Mouse (Mus musculus) kidney, adult 2 months (tissue): Measurements from ENCODE around the gene Adamts14. TPM values are rescaled to one million over a fixed set of nuclear protein-coding genes. Genes with fewer than 3 reads are reported as not detected.

ENCODE experiments used
- DNase-seq: peaks from one replicate; pipeline ENCODE4 v3.0.0; 2021
- H3K27ac ChIP-seq: fragments of 200-500 bp; 2 replicates; pipeline ENCODE4 v1.5.1; 2012; ENCODE audit warnings: low read depth, low read length, control low read depth, inconsistent platforms; ENCODE audit not compliant: insufficient read depth
- H3K27me3 ChIP-seq: fragments of 200-500 bp; replicated peaks from 2 replicates; pipeline ENCODE4 v1.6.1; 2012; ENCODE audit warnings: mild to moderate bottlenecking, moderate library complexity, low read length, inconsistent platforms; ENCODE audit not compliant: control insufficient read depth, insufficient read depth
- H3K36me3 ChIP-seq: fragments of 200-500 bp; 2 replicates; pipeline ENCODE4 v1.6.1; 2012; ENCODE audit warnings: mild to moderate bottlenecking, moderate library complexity, low read length, inconsistent platforms; ENCODE audit not compliant: control insufficient read depth, insufficient read depth
- H3K4me1 ChIP-seq: fragments of 200-500 bp; 2 replicates; pipeline ENCODE4 v1.6.1; 2011; ENCODE audit warnings: low read length; ENCODE audit not compliant: control insufficient read depth, insufficient read depth
- H3K4me3 ChIP-seq: fragments of 200-500 bp; 2 replicates; pipeline ENCODE4 v1.5.1; 2011; ENCODE audit warnings: mild to moderate bottlenecking, low read depth, low read length, control low read depth; ENCODE audit not compliant: insufficient read depth
- CTCF ChIP-seq: fragments of 200-500 bp; conservative IDR thresholded peaks from 2 replicates; pipeline ENCODE4 v1.5.1; 2011; ENCODE audit warnings: low read depth, mild to moderate bottlenecking, control low read depth, low read length, moderate library complexity, mixed read lengths; ENCODE audit not compliant: insufficient read depth, insufficient read length
- POLR2A ChIP-seq: fragments of 200-500 bp; IDR thresholded peaks from one replicate; pipeline ENCODE4 v1.6.1; 2011; ENCODE audit warnings: low read depth, low read length, control low read depth
- WGBS: fragments of 180-500 bp; shearing (Covaris S2); methylation state at CpG from one replicate; pipeline ENCODE4 v1.1.7; 2018; 5-methylcytosine and 5-hydroxymethylcytosine counted together
- polyA plus RNA-seq: library from polyadenylated mRNA; depleted of rRNA; stranded (reverse); fragments of >200 nt; gene quantifications from 2 replicates; pipeline ENCODE4 v1.2.3, GENCODE M21; 2012

The Adamts14 gene
- polyA plus RNA-seq, 1 experiment = 1.3 TPM

- TF ChIP-seq POLR2A (no peak), CTCF (no peak)
- Histone ChIP-seq H3K27ac (no peak overlapping the region), H3K27me3 (no peaks in the 10 kb centered on the region), H3K36me3 (no peaks in the 10 kb centered on the region), H3K4me3 (no peak overlapping the region), H3K4me1 (no peaks in the 10 kb centered on the region)
- DNase-seq = no peak
- 71% methylated on average over 2 of the region's 2 CpGs for WGBS
These were observed 16.8 kb upstream of the Adamts14 start for GRCm38 (mm10) chr10:61290016-61290415.

DNA sequence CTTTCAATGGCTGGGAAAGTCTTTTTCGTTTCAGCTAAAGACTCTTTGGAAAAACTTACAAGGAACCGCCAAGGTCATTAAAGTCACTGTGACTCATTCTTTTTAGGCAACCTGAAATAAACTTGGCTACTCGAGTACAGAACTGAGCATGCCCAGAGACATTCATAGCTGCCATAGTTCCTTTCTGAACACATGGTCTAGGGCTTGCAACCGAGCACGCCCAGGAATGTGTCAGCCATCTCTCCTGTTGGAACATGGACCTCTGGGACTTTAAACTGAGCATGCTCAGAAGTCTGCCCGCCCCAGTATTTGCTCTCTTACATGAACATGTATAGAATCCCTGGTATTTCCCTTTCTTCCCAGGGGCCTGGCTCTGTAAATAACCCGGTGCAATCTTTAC is 13.0 kb upstream of the Adamts14 start:
- no peak overlapping the region for H3K27ac ChIP-seq
- TF ChIP-seq CTCF (no peak), POLR2A (no peak)
- 44% methylated on average over 7 of the region's 7 CpGs for WGBS
- H3K36me3 ChIP-seq = no peaks in the 10 kb centered on the region
- no peaks in the 10 kb centered on the region for H3K4me1 ChIP-seq
- no peak for DNase-seq
- H3K4me3 ChIP-seq = no peak overlapping the region
- no peaks in the 10 kb centered on the region for H3K27me3 ChIP-seq

- no peaks in the 10 kb centered on the region for H3K4me1 ChIP-seq
- WGBS = 39% methylated on average over 11 of the region's 11 CpGs
- no peaks in the 10 kb centered on the region for H3K27me3 ChIP-seq
- 0 out of 2 replicates have a peak overlapping the region, but pooled peaks have one; percentile 10 for H3K27ac ChIP-seq
- DNase-seq = peak; percentile 67
- TF ChIP-seq POLR2A = no peak
- TF ChIP-seq CTCF = no peak
- H3K4me3 ChIP-seq = no peak overlapping the region
- H3K36me3 ChIP-seq = no peaks in the 10 kb centered on the region
These were observed 12.0 kb upstream of the Adamts14 start for GRCm38 (mm10) chr10:61285271-61285670.

DNA sequence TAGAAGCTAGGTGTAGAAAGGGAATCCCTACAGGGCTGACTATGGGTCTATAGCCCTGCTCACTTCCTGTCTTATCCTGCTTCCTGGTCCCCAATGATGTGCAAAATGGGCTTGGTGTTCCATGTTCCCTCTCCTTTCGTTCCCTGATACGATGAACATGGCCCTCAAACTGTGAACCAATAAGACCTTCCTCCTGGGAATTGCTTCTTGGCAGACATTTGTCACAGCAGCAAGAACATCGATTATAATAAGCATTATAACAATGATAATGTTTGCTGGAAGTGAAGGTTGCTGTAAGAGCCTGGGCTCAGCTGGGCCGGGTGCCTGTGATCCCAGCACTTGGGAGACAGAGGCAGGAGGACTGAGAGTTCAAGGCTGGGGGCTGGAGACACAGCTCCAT is 11.1 kb upstream of the Adamts14 start:
- TF ChIP-seq POLR2A = no peak
- TF ChIP-seq CTCF = no peak
- H3K4me3 ChIP-seq = no peak overlapping the region
- DNase-seq = no peak
- 90% methylated on average over 4 of the region's 4 CpGs for WGBS
- no peaks in the 10 kb centered on the region for H3K36me3 ChIP-seq
- no peaks in the 10 kb centered on the region for H3K4me1 ChIP-seq
- H3K27me3 ChIP-seq = no peaks in the 10 kb centered on the region
- no peak overlapping the region for H3K27ac ChIP-seq

DNA sequence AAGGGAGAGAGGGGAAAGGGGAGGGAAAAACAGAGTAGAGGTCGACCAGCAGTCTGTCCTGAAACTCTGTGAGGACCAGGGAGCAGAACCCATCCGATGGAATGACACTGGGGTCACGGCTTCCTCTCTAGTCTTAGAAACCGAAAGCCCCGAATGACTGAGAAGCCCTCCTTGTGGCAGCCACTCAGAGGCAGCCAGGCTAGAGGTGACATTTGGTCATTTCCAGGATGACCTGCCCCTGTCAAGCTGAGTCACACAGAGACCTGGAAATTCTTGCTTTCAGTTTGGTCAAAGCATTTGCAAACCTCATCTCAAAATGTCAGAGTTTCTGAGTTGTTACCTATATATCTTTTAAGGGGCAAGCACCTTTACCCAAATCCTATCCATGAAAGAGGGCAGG is 7.9 kb upstream of the Adamts14 start:
- no peak overlapping the region for H3K4me3 ChIP-seq
- peak overlapping the region; percentile 39; the same call in 1 of the 2 replicates for H3K27ac ChIP-seq
- no peaks in the 10 kb centered on the region for H3K36me3 ChIP-seq
- H3K4me1 ChIP-seq = no peaks in the 10 kb centered on the region
- 74% methylated on average over 5 of the region's 5 CpGs for WGBS
- TF ChIP-seq POLR2A = no peak
- TF ChIP-seq CTCF = no peak
- no peak for DNase-seq
- no peaks in the 10 kb centered on the region for H3K27me3 ChIP-seq

GRCm38 (mm10) chr10:61277918-61278674 is 4.9 kb upstream of the Adamts14 start:
- Histone ChIP-seq H3K27me3 (no peaks in the 10 kb centered on the region), H3K27ac (no peak overlapping the region; the same call in 1 of the 2 replicates), H3K36me3 (no peaks in the 10 kb centered on the region), H3K4me3 (no peak overlapping the region), H3K4me1 (no peaks in the 10 kb centered on the region)
- TF ChIP-seq CTCF (no peak), POLR2A (no peak)
- 43% methylated on average over 14 of the region's 14 CpGs for WGBS
- peak; percentile 81 for DNase-seq

GRCm38 (mm10) chr10:61277051-61277450 is 3.8 kb upstream of the Adamts14 start:
- no peaks in the 10 kb centered on the region for H3K27me3 ChIP-seq
- TF ChIP-seq CTCF (no peak), POLR2A (no peak)
- H3K4me3 ChIP-seq = no peak overlapping the region
- H3K36me3 ChIP-seq = no peaks in the 10 kb centered on the region
- no peaks in the 10 kb centered on the region for H3K4me1 ChIP-seq
- H3K27ac ChIP-seq = no peak overlapping the region
- DNase-seq = no peak
- 96% methylated on average over 6 of the region's 6 CpGs for WGBS
